Mouse (Mus musculus) CH12F3 (cell line): ENCODE measurements around the gene Hibch.
"Not testable (repeated sequence)": the region's sequence is repeated elsewhere in the genome, so short reads cannot be mapped to it uniquely, and the experiment has no call there.

ENCODE experiments used
- in situ Hi-C: fragments of 300-500 bp; cut with MboI; formaldehyde crosslinking; loops from 2 replicates; pipeline ENCODE4 v1.14.3; 2020; ENCODE audit warnings: low sequenced_read_pairs

Hibch gene

GRCm38 (mm10) chr1:52867876-52868275, 23.1 kb downstream of the Hibch start:
- in situ Hi-C loops = no loop called here

- in situ Hi-C loops = no loop called here
Observed at GRCm38 (mm10) chr1:52884208-52884607, 39.5 kb downstream of the Hibch start.

- in situ Hi-C loops = no loop called here
Observed at GRCm38 (mm10) chr1:52909783-52910182, 65.1 kb downstream of the Hibch start.

- in situ Hi-C loops = no loop called here
Observed at GRCm38 (mm10) chr1:52916655-52917054, 71.9 kb downstream of the Hibch start.

GRCm38 (mm10) chr1:52918897-52919296, 74.2 kb downstream of the Hibch start:
- in situ Hi-C loops = not testable (repeated sequence)

- in situ Hi-C loops = not testable (repeated sequence)
Observed at GRCm38 (mm10) chr1:52924482-52924881, 79.8 kb downstream of the Hibch start.

GRCm38 (mm10) chr1:52934494-52934893, 89.8 kb downstream of the Hibch start:
- in situ Hi-C loops = no loop called here

GRCm38 (mm10) chr1:52939021-52939420, 94.3 kb downstream of the Hibch start:
- in situ Hi-C loops = no loop called here

GRCm38 (mm10) chr1:52947895-52948294, 103.2 kb downstream of the Hibch start:
- in situ Hi-C loops = no loop called here

- in situ Hi-C loops = loop anchor here (25.0 kb wide), 1 partner anchor 314 kb away; the partner anchor contains the start of gene Nemp2
Observed at GRCm38 (mm10) chr1:52951146-52951868, 106.6 kb downstream of the Hibch start.

- in situ Hi-C loops = loop anchor here (25.0 kb wide), 1 partner anchor 315 kb away; the partner anchor contains the start of gene Nemp2
Observed at GRCm38 (mm10) chr1:52952143-52952542, 107.4 kb downstream of the Hibch start.

GRCm38 (mm10) chr1:52952551-52953397, 108.0 kb downstream of the Hibch start:
- in situ Hi-C loops = loop anchor here (25.0 kb wide), 1 partner anchor 315 kb away; the partner anchor contains the start of gene Nemp2

- in situ Hi-C loops = loop anchor here (25.0 kb wide), 1 partner anchor 316 kb away; the partner anchor contains the start of gene Nemp2
Observed at GRCm38 (mm10) chr1:52953548-52953947, 108.8 kb downstream of the Hibch start.

GRCm38 (mm10) chr1:52954456-52954855, 109.7 kb downstream of the Hibch start:
- in situ Hi-C loops = loop anchor here (25.0 kb wide), 1 partner anchor 317 kb away; the partner anchor contains the start of gene Nemp2

GRCm38 (mm10) chr1:52955102-52955501, 110.4 kb downstream of the Hibch start:
- in situ Hi-C loops = loop anchor here (25.0 kb wide), 1 partner anchor 318 kb away; the partner anchor contains the start of gene Nemp2

- in situ Hi-C loops = loop anchor here (25.0 kb wide), 1 partner anchor 319 kb away; the partner anchor contains the start of gene Nemp2
Observed at GRCm38 (mm10) chr1:52956746-52957145, 112.0 kb downstream of the Hibch start.

- in situ Hi-C loops = loop anchor here (25.0 kb wide), 1 partner anchor 323 kb away; the partner anchor contains the start of gene Nemp2
Observed at GRCm38 (mm10) chr1:52960191-52960590, 115.5 kb downstream of the Hibch start.

- in situ Hi-C loops = loop anchor here (25.0 kb wide), 1 partner anchor 326 kb away; the partner anchor contains the start of gene Nemp2
Observed at GRCm38 (mm10) chr1:52963097-52963496, 118.4 kb downstream of the Hibch start.

- in situ Hi-C loops = loop anchor here (25.0 kb wide), 1 partner anchor 327 kb away; the partner anchor contains the start of gene Nemp2
Observed at GRCm38 (mm10) chr1:52964581-52964980, 119.9 kb downstream of the Hibch start.
